Mouse (Mus musculus) bone marrow macrophage, adult 2 months (primary cell): ENCODE data around the gene Sypl. TPM values are rescaled to one million over a fixed set of nuclear protein-coding genes. Genes with fewer than 3 reads are reported as not detected.

ENCODE experiments used
- H3K27ac ChIP-seq: 2 replicates; pipeline ENCODE4 v1.5.1; 2012; ENCODE audit warnings: low read depth, low read length; ENCODE audit not compliant: insufficient read depth
- H3K4me1 ChIP-seq: 2 replicates; pipeline ENCODE4 v1.6.1; 2012; ENCODE audit warnings: low read length; ENCODE audit not compliant: control insufficient read depth, insufficient read depth
- H3K4me3 ChIP-seq: 2 replicates; pipeline ENCODE4 v1.5.1; 2012; ENCODE audit warnings: mild to moderate bottlenecking, low read length, moderate library complexity; ENCODE audit not compliant: insufficient read depth
- CTCF ChIP-seq: IDR thresholded peaks from 2 replicates; pipeline ENCODE4 v1.5.1; 2012; ENCODE audit warnings: low read depth, mild to moderate bottlenecking, low read length, moderate library complexity
- POLR2A ChIP-seq: IDR thresholded peaks from 2 replicates; pipeline ENCODE4 v1.6.1; 2012; ENCODE audit warnings: mild to moderate bottlenecking, low read depth, low read length, borderline replicate concordance
- polyA plus RNA-seq: library from polyadenylated mRNA; stranded (reverse); fragments of >200 nt; gene quantifications from 2 replicates; pipeline ENCODE4 v1.2.4, GENCODE M21; 2012; ENCODE audit not compliant: missing spikeins, insufficient read depth, insufficient read length

Gene Sypl
- polyA plus RNA-seq, 1 experiment = 125 TPM

- no peak for TF ChIP-seq POLR2A
- TF ChIP-seq CTCF = no peak
- no peak overlapping the region for H3K27ac ChIP-seq
- H3K4me1 ChIP-seq = peaks cover 20% of the 10 kb centered on the region
- H3K4me3 ChIP-seq = no peak overlapping the region
Measured at GRCm38 (mm10) chr12:32963858-32964257, 10.2 kb downstream of the Sypl start.

- Histone ChIP-seq H3K27ac (no peak overlapping the region), H3K4me1 (peaks cover 11% of the 10 kb centered on the region), H3K4me3 (no peak overlapping the region)
- no peak for TF ChIP-seq CTCF
- TF ChIP-seq POLR2A = no peak
Measured at GRCm38 (mm10) chr12:32972287-32972686, 18.6 kb downstream of the Sypl start.

- TF ChIP-seq CTCF = no peak
- no peak for TF ChIP-seq POLR2A
- Histone ChIP-seq H3K4me3 (no peak overlapping the region), H3K27ac (no peak overlapping the region), H3K4me1 (peaks cover 11% of the 10 kb centered on the region)
Measured at GRCm38 (mm10) chr12:32974893-32975292, 21.2 kb downstream of the Sypl start.

- no peak for TF ChIP-seq CTCF
- TF ChIP-seq POLR2A = no peak
- Histone ChIP-seq H3K4me1 (peaks cover 11% of the 10 kb centered on the region), H3K4me3 (no peak overlapping the region), H3K27ac (no peak overlapping the region)
Measured at GRCm38 (mm10) chr12:32975501-32975900, 21.8 kb downstream of the Sypl start.

GRCm38 (mm10) chr12:32982631-32983030 is 28.9 kb downstream of the Sypl start:
- Histone ChIP-seq H3K27ac (no peak overlapping the region), H3K4me3 (no peak overlapping the region), H3K4me1 (no peaks in the 10 kb centered on the region)

GRCm38 (mm10) chr12:32983081-32983480 is 29.4 kb downstream of the Sypl start:
- no peak overlapping the region for H3K4me3 ChIP-seq
- no peaks in the 10 kb centered on the region for H3K4me1 ChIP-seq
- no peak for TF ChIP-seq CTCF
- TF ChIP-seq POLR2A = no peak
- no peak overlapping the region for H3K27ac ChIP-seq

More at GRCm38 (mm10) chr12:32982631-32983030, 28.9 kb downstream of the Sypl start:
- TF ChIP-seq POLR2A (no peak), CTCF (no peak)

GRCm38 (mm10) chr12:32986284-32986683 is 32.6 kb downstream of the Sypl start:
- H3K4me1 ChIP-seq = no peaks in the 10 kb centered on the region; the same call in 1 of the 2 replicates
- TF ChIP-seq CTCF = no peak
- no peak for TF ChIP-seq POLR2A
- no peak overlapping the region for H3K27ac ChIP-seq
- no peak overlapping the region for H3K4me3 ChIP-seq

- Histone ChIP-seq H3K4me3 (no peak overlapping the region), H3K27ac (no peak overlapping the region)
- TF ChIP-seq CTCF (no peak), POLR2A (no peak)
Measured at GRCm38 (mm10) chr12:32989731-32990130, 36.0 kb downstream of the Sypl start.

GRCm38 (mm10) chr12:32994081-32994480 is 40.4 kb downstream of the Sypl start:
- Histone ChIP-seq H3K4me1 (peaks cover 7% of the 10 kb centered on the region), H3K27ac (no peak overlapping the region), H3K4me3 (no peak overlapping the region)
- TF ChIP-seq POLR2A (no peak), CTCF (no peak)

More at GRCm38 (mm10) chr12:32989731-32990130, 36.0 kb downstream of the Sypl start:
- H3K4me1 ChIP-seq = no peaks in the 10 kb centered on the region; the same call in 1 of the 2 replicates

GRCm38 (mm10) chr12:32995081-32995834 is 41.6 kb downstream of the Sypl start:
- TF ChIP-seq CTCF (no peak), POLR2A (no peak)
- no peak overlapping the region for H3K27ac ChIP-seq
- H3K4me1 ChIP-seq = peaks cover 9% of the 10 kb centered on the region
- no peak overlapping the region for H3K4me3 ChIP-seq
